Mouse (Mus musculus): ENCODE measurements around the gene Mospd3.
"Not testable (repeated sequence)": the region's sequence is repeated elsewhere in the genome, so short reads cannot be mapped to it uniquely, and the experiment has no call there.

Gene Mospd3

DNA sequence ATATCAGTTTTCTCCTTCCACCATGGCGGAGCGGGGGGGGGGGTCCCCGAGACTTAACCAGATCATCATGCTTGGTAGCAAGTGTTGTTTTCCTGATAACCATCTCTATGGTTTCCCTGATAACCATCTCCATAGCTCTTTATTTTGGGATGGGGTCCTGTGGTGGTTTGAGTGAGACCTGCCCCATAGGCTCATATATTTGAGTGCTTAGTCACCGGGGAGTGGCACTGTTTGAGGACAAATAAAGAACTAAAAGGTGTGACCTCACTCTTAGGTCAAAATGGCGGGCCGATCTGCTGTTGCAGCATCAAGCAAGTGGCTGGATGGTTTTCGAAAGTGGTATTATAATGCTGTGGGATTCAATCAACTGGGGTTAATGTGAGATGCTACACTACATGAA is 14.5 kb upstream of the Mospd3 start:
- no peak for DNase-seq (ENCODE audit: low read depth, low spot score)

- not testable (repeated sequence) for DNase-seq (ENCODE audit: low read depth, low spot score)
These were observed 14.1 kb upstream of the Mospd3 start for GRCm38 (mm10) chr5:137614921-137615320.

DNA sequence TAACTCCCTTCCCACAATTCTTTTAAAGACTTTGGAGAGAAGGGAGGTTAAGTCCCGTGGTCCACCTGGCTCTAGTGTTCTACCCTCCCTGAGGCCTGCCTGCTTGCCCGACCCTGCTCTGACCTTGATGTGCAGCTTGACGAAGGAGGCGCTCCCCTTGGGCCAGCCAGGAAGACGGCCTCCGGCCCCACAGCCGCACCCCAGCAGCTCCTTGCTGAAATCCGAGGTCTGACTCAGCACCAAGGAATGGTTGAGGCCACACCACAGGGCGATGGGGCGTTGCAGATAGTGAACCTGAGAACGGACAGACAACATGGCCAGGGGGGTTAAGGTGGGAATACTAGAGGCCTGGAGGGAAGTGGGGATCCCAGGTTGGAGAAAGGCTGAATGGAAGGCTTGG is 12.7 kb upstream of the Mospd3 start, which contains the start of gene Pcolce:
TSS of gene Pcolce (minus strand) at position 235 of the 400 bp plus-strand sequence.
- DNase-seq (ENCODE audit: low read depth, low spot score) = no peak

DNA sequence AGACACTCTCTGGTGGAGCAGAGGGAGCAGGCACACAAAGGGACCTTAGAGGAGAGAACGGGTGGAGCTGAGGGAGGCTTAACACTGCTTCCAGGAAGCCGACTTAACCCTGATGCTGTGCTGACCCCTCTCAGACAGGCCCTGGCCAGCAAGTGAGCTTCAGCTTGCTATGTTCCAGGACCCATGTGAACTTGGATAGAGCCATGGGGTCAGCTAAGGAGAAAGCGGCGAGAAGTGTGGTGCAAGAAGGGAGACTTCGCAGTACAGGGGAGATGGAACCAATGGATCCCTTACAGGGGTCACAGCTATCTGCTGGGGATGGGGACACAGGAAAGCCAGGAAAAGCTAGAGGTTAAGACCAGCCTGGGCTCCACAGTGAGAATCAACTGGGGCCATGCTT is 12.2 kb upstream of the Mospd3 start:
- no peak for DNase-seq (ENCODE audit: low read depth, low spot score)

- peak; percentile 56 for DNase-seq (ENCODE audit: low read depth, low spot score)
These were observed 10.4 kb upstream of the Mospd3 start for GRCm38 (mm10) chr5:137611245-137611602.

- peak; percentile 86 for DNase-seq (ENCODE audit: low read depth, low spot score)
These were observed 9.8 kb upstream of the Mospd3 start for GRCm38 (mm10) chr5:137610548-137611244.

DNA sequence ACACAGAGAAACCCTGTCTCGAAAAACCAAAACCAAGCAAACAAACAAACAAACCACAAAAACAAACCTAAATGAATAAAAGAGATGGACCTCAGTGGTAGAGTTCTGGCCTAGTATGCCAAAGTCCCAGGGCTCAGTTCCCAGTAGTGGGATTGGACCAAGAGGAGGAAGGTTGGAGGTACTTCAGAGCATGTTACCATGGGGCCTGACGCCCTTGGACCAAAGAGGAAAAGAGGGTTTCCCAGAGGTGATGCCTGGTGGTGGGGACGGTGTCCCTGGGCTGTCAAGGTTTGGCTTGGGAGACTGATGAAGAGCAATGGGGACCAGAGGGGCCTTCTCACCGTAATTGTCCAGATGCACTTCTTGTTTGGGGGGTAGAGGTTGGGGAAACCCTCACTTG is 9.2 kb upstream of the Mospd3 start:
- DNase-seq (ENCODE audit: low read depth, low spot score) = no peak

DNA sequence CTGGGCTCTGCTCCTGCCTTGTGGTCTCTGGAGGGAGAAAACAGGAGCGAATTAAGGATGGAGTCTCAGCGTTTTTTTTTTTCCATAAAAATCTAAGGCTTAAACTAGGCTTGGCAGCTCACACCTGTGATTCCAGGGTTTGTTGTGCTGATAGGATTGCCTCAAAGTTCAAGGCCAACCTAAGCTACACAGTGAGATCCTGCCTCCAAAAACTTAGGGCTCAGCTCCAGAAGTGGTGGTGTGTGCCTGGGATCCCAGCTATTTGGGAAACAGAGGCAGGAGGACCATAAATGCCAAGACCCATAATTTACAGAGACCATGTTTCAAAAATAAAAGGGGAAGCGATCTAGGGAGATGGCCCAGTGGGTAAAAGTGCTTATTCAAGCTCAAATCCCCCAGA is 8.4 kb upstream of the Mospd3 start:
- no peak for DNase-seq (ENCODE audit: low read depth, low spot score)

- no peak for DNase-seq (ENCODE audit: low read depth, low spot score)
These were observed 7.9 kb upstream of the Mospd3 start for GRCm38 (mm10) chr5:137608654-137609190.

- no peak for DNase-seq (ENCODE audit: low read depth, low spot score)
These were observed 7.2 kb upstream of the Mospd3 start for GRCm38 (mm10) chr5:137607860-137608653.

GRCm38 (mm10) chr5:137601365-137601729 is 489 bp upstream of the Mospd3 start:
- no peak for DNase-seq (ENCODE audit: low read depth, low spot score)

GRCm38 (mm10) chr5:137600281-137600618 is 608 bp downstream of the Mospd3 start:
- no peak for DNase-seq (ENCODE audit: low read depth, low spot score)

DNA sequence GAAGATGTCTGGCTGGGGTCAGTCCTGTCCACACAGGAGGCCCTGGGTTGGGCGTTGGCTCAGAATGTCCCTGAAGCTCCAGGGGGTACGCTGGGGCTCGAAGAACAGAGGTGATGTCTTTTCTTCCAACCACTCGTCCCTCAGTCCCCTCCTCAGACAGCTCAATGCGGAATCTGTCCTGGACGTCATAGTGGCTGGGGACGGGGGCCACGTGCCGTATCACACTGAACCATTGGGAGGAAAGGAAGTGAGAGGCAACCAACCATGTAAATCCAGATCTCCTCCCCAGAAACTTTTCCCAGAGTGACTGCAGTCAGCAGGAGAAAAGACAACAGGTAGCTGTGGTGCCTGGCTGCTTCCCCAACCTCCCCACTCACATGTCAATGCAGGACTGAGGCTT is 1.3 kb downstream of the Mospd3 start:
- no peak for DNase-seq (ENCODE audit: low read depth, low spot score)

DNA sequence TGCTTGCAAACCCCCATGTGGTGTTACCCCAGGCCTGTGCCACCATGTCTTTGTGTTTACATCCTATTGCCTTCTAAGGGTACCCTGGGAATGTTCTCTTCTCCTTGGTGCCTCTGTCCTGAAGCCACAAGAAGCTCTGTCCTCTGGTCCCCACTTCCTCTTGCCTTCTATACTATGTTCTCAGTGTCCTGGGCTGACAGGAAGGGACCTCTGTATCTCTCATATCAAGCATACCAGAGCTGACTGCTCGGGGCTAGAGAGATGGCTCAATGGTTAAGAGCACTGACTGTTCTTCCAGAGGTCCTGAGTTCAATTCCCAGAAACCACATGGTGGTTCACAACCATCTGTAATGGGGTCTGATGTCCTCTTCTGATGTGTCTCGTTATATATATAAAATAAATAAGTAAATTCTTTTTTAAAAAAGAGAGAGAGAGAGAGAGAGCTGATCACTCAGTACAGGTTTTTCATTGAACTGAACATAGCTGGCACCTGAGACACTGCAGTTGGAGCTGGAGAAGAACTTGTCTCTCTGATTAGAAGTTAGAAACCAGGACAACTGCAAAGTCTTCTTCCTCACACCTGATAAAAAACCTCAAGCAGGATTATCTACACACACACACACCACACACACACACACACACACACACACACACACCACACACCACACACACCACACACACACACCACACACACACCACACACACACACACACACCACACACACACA is 2.6 kb downstream of the Mospd3 start:
- DNase-seq (ENCODE audit: low read depth, low spot score) = no peak

- DNase-seq (ENCODE audit: low read depth, low spot score) = no peak
These were observed 3.2 kb downstream of the Mospd3 start for GRCm38 (mm10) chr5:137597625-137598024.

GRCm38 (mm10) chr5:137596601-137597261 is 4.1 kb downstream of the Mospd3 start:
- no peak for DNase-seq (ENCODE audit: low read depth, low spot score)

DNA sequence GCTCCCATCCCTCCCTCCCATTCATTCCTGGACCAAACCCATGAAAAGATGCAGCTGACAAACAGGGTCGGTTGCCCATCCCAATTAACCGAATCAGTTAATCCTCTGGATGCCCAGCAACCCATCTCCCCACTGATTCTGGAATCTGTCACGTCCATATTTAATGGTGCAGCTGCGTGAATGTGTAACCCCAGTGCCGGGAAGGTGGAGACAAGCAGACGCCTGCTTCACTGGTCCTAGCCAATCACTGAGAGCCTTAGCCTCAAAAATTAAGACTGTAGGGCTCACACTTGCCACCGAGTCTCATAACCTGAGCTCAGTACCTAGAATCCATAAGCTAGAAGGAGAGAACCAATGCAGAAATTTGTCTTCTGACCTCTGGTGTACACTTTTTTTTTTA is 4.9 kb downstream of the Mospd3 start:
- no peak for DNase-seq (ENCODE audit: low read depth, low spot score)

GRCm38 (mm10) chr5:137590507-137590906 is 10.4 kb downstream of the Mospd3 start:
- no peak for DNase-seq (ENCODE audit: low read depth, low spot score)

DNA sequence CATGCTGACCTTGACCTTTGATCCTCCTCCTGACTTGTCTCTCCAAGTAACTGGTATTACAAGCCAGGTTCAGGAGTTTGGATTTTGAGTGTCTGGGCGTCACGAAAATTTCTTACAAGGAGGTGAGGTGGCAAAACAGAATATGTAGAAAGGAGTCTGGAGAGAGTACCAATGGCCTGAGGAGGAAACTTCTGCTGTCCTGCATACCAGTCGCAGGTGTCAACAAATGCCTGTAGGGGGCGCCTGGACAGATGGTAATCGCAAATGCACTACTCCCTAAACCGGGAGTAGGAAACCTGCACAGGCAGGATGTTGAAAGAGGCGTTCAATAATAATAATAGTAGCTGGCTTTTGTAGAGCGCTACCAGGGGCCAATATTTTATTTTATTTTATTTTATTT is 15.9 kb downstream of the Mospd3 start:
- no peak for DNase-seq (ENCODE audit: low read depth, low spot score)

GRCm38 (mm10) chr5:137583670-137584169 is 17.1 kb downstream of the Mospd3 start:
- DNase-seq (ENCODE audit: low read depth, low spot score) = no peak

DNA sequence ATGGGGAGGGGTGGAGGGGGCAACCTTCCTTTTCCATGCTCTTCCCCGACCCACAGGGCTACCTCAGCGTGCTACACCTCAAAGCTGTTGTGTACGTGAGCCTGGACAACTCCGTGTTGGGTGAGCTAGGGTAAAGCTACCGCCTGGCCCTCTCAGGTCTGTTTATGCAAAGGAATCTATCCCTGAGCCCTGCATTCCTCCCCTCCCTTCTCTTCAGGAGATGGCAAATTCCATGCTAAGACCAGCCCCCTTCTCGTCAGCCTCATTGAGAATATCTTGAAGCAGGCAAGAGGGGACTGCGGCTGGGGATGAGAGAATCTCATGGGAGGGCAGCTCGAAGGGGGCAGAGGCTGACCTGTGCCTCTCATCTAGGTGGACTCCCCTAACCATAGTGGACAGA is 18.2 kb downstream of the Mospd3 start:
- no peak for DNase-seq (ENCODE audit: low read depth, low spot score)

GRCm38 (mm10) chr5:137580246-137580645 is 20.6 kb downstream of the Mospd3 start:
- DNase-seq (ENCODE audit: low read depth, low spot score) = no peak
